In genomic region chr7:113655336-113655735, GRCm38 (mm10) we compare ENCODE assay signal across 10 mouse cellular contexts.
"Had no signal": no experiment of that assay in that cellular context is flagged by ENCODE, and none has a peak within 500 bp of the region (broad histone marks: within the 10 kb centered on the region; RNA-seq: fewer than 3 reads in every experiment).

No protein-coding gene starts in this region.

- DNase-seq: kidney, postnatal 25 days; layer of hippocampus, adult 9-11 months; liver, embryonic 13.5 days; lung, adult 2 months; lung, postnatal 14 days; lung, postnatal 4 days; midbrain, embryonic 14.5 days; right cerebral cortex, postnatal 25 days; thymus, adult 18-20 months; thymus, postnatal 36 days had no signal

- H3K27me3 ChIP-seq: liver, embryonic 13.5 days had no signal
